Comparison of ENCODE assay signal across 21 mouse cellular contexts in the genomic region with DNA sequence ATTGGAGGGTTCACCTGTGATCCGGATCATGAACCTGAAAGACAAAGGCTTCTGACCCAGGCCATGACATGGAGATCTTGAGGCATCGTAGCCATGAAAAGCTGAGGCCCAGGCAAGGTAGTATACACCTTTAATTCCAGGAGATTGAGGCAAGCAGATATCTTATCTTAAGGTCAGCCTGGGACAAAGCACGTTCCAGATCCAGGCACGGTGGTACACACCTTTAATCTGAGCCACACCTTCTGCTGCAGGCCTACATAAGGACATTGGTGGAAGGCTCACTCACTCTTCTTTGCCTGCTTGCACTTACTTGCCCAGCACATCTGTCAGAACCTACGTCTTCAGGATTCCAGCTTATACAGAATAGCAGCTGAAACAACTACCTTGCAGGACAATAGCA.
"Had no signal": no experiment of that assay in that cellular context is flagged by ENCODE, and none has a peak within 500 bp of the region (broad histone marks: within the 10 kb centered on the region; RNA-seq: fewer than 3 reads in every experiment).

No protein-coding gene starts in this region.

- H3K4me3 ChIP-seq: liver, embryonic 15.5 days; lung, embryonic 15.5 days; megakaryocyte, embryonic 14.5 days; midbrain, embryonic 13.5 days; myocyte; neural tube, embryonic 13.5 days; neural tube, embryonic 15.5 days had no signal

- H3K9me3 ChIP-seq: liver, embryonic 15.5 days; lung, embryonic 15.5 days; megakaryocyte, embryonic 14.5 days; midbrain, embryonic 13.5 days; neural tube, embryonic 13.5 days; neural tube, embryonic 15.5 days had no signal

- H3K27ac ChIP-seq: liver, embryonic 15.5 days; lung, embryonic 15.5 days; macrophage; midbrain, embryonic 13.5 days; neural tube, embryonic 13.5 days; neural tube, embryonic 15.5 days had no signal

- H3K4me1 ChIP-seq: liver, embryonic 15.5 days; lung, embryonic 15.5 days; megakaryocyte, embryonic 14.5 days; midbrain, embryonic 13.5 days; neural tube, embryonic 13.5 days; neural tube, embryonic 15.5 days had no signal

- DNase-seq: liver, postnatal 0 days; lung, adult 2 months; lung, postnatal 14 days; lung, postnatal 36 days; retina, postnatal 1 day; right cerebral cortex, adult 18-20 months; right cerebral cortex, postnatal 14 days; thymus, adult 18-20 months; thymus, postnatal 14 days; thymus, postnatal 36 days had no signal

- H3K4me2 ChIP-seq: liver, embryonic 15.5 days; lung, embryonic 15.5 days; midbrain, embryonic 11.5 days; midbrain, embryonic 13.5 days; neural tube, embryonic 13.5 days; neural tube, embryonic 15.5 days had no signal

- H3K27me3 ChIP-seq: liver, embryonic 15.5 days; lung, embryonic 15.5 days; megakaryocyte, embryonic 14.5 days; midbrain, embryonic 13.5 days; neural tube, embryonic 13.5 days; neural tube, embryonic 15.5 days had no signal

- ATAC-seq: liver, postnatal 0 days; lung, postnatal 0 days; midbrain, embryonic 13.5 days; midbrain, embryonic 16.5 days had no signal

- H3K9ac ChIP-seq: liver, embryonic 15.5 days; liver, postnatal 0 days; lung, embryonic 15.5 days; midbrain, embryonic 13.5 days; neural tube, embryonic 13.5 days; neural tube, embryonic 15.5 days had no signal

- H3K36me3 ChIP-seq: liver, embryonic 15.5 days; lung, embryonic 15.5 days; midbrain, embryonic 13.5 days; neural tube, embryonic 13.5 days; neural tube, embryonic 15.5 days had no signal
